Mouse (Mus musculus) liver, embryonic 14.5 days (tissue): ENCODE results near the gene Fmo9.

Source experiments
- CTCF ChIP-seq: IDR thresholded peaks from 2 replicates; pipeline ENCODE4 v1.5.1; 2016; ENCODE audit warnings: antibody characterized with exemption, low read depth, control low read depth
- EP300 ChIP-seq: IDR thresholded peaks from 2 replicates; pipeline ENCODE4 v1.6.1; 2016; ENCODE audit warnings: antibody characterized with exemption, low read depth

DNA sequence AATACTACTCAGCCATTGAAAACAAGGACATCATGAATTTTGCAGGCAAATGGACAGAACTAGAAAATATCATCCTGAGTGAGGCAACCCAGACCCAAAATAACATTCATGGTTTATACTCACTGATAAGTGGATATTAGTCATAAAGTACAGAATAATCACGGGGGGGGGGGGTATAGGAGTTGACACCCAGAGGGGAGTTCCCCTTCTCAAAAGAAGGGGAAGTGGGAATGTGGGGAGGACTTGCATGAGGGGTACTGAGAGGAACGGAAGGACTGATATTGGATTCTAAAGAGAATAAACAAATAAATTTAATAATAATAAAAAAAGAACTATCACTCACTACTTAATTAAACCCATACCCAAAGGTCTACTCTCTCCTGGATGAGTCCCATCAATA is 48.6 kb upstream of the Fmo9 start:
- no peak for TF ChIP-seq CTCF
- TF ChIP-seq EP300 = no peak
